Comparison of ENCODE assay signal across 9 mouse cellular contexts in genomic region chrX:12068978-12069724, GRCm38 (mm10).
DNase-seq lines count a peak whose midpoint lies in the region; ATAC-seq and TF ChIP-seq lines count a peak whose summit lies in the region.
"Had no signal": no experiment of that assay in that cellular context is flagged by ENCODE, and none has a peak within 500 bp of the region (broad histone marks: within the 10 kb centered on the region; RNA-seq: fewer than 3 reads in every experiment).

No protein-coding gene starts in this region.

- no peak for DNase-seq in heart, postnatal 4 days
- peak; percentile 72 for DNase-seq in 416B (ENCODE audit: low read depth)
- no peak for DNase-seq in gastrocnemius, postnatal 10 days
- no peak for DNase-seq in urinary bladder, adult 2 months (ENCODE audit: low spot score)

- peak overlapping the region; percentile 6 for H3K4me3 ChIP-seq in heart, embryonic 13.5 days
- H3K4me3 ChIP-seq in embryonic facial prominence, embryonic 13.5 days: peak overlapping the region; percentile 9; the same call in 1 of the 2 replicates
- no peak overlapping the region for H3K4me3 ChIP-seq in intestine, postnatal 0 days (ENCODE audit: low read depth, low read length)
- H3K4me3 ChIP-seq in myocyte: no peak overlapping the region

- ATAC-seq in heart, embryonic 13.5 days (ENCODE audit: extremely low read depth, insufficient number of reproducible peaks, low FRiP score, low TSS enrichment): no peak; the same call in 1 of the 2 replicates
- no peak; the same call in 1 of the 2 replicates for ATAC-seq in embryonic facial prominence, embryonic 13.5 days (ENCODE audit: insufficient number of reproducible peaks, insufficient read depth, low FRiP score, low TSS enrichment, low read depth)
- 0 out of 2 replicates have a peak, but pooled peaks have one; percentile 45 for ATAC-seq in intestine, postnatal 0 days
- ATAC-seq: Patski had no signal

- peaks cover 97% of the 10 kb centered on the region for H3K27me3 ChIP-seq in heart, embryonic 13.5 days (replicated peaks)
- H3K27me3 ChIP-seq in embryonic facial prominence, embryonic 13.5 days: peaks cover 99% of the 10 kb centered on the region
- no peaks in the 10 kb centered on the region for H3K27me3 ChIP-seq in intestine, postnatal 0 days (replicated peaks; ENCODE audit: control insufficient read depth, insufficient read depth, low read length)
- no peaks in the 10 kb centered on the region for H3K27me3 ChIP-seq in myocyte (ENCODE audit: control insufficient read depth, insufficient read depth, insufficient read length)

- peaks cover 100% of the 10 kb centered on the region for H3K4me1 ChIP-seq in heart, embryonic 13.5 days
- H3K4me1 ChIP-seq in embryonic facial prominence, embryonic 13.5 days: peaks cover 81% of the 10 kb centered on the region
- peaks cover 3% of the 10 kb centered on the region; the same call in 1 of the 2 replicates for H3K4me1 ChIP-seq in intestine, postnatal 0 days (replicated peaks; ENCODE audit: control insufficient read depth, insufficient read depth, low read length)

- H3K9me3 ChIP-seq in heart, embryonic 13.5 days: no peaks in the 10 kb centered on the region
- H3K9me3 ChIP-seq in embryonic facial prominence, embryonic 13.5 days: no peaks in the 10 kb centered on the region
- H3K9me3 ChIP-seq in intestine, postnatal 0 days (ENCODE audit: control insufficient read depth): no peaks in the 10 kb centered on the region

- H3K27ac ChIP-seq in heart, embryonic 13.5 days (replicated peaks): 0 out of 2 replicates have a peak overlapping the region, but pooled peaks have one; percentile 28
- 0 out of 2 replicates have a peak overlapping the region, but pooled peaks have one; percentile 33 for H3K27ac ChIP-seq in embryonic facial prominence, embryonic 13.5 days
- H3K27ac ChIP-seq in intestine, postnatal 0 days (ENCODE audit: low read depth, low read length): no peak overlapping the region

- TF ChIP-seq CTCF in intestine, postnatal 0 days (IDR thresholded peaks at IDR 0.05; ENCODE audit: low read depth): peak; percentile 23; the same call in 1 of the 2 replicates

- peak overlapping the region; percentile 55 for H3K4me2 ChIP-seq in heart, embryonic 13.5 days
- peak overlapping the region; percentile 44 for H3K4me2 ChIP-seq in embryonic facial prominence, embryonic 13.5 days
- peak overlapping the region; percentile 32 for H3K4me2 ChIP-seq in intestine, postnatal 0 days (replicated peaks; ENCODE audit: low read depth)
- H3K4me2 ChIP-seq in myocyte (ENCODE audit: low read depth): peak overlapping the region; percentile 50

- H3ac ChIP-seq in myocyte (ENCODE audit: control insufficient read depth, insufficient read length): no peak overlapping the region

- H3K79me2 ChIP-seq in myocyte (ENCODE audit: control insufficient read depth, insufficient read depth): peaks cover 69% of the 10 kb centered on the region

- WGBS in heart, embryonic 13.5 days: 7% methylated on average over 26 of the region's 26 CpGs
- 4% methylated on average over 26 of the region's 26 CpGs for WGBS in embryonic facial prominence, embryonic 13.5 days
- 20% methylated on average over 26 of the region's 26 CpGs for WGBS in intestine, postnatal 0 days

- no peak for TF ChIP-seq POLR2A in myocyte (IDR thresholded peaks at IDR 0.05; ENCODE audit: insufficient read length, low read depth)

- H3K9ac ChIP-seq in heart, embryonic 13.5 days: peak overlapping the region; percentile 61
- no peak overlapping the region for H3K9ac ChIP-seq in embryonic facial prominence, embryonic 13.5 days
- H3K9ac ChIP-seq in intestine, postnatal 0 days (ENCODE audit: low read depth, low read length): no peak overlapping the region

- H3K36me3 ChIP-seq in heart, embryonic 13.5 days: no peaks in the 10 kb centered on the region
- H3K36me3 ChIP-seq in embryonic facial prominence, embryonic 13.5 days: no peaks in the 10 kb centered on the region
- no peaks in the 10 kb centered on the region for H3K36me3 ChIP-seq in intestine, postnatal 0 days (ENCODE audit: control insufficient read depth, insufficient read depth)
- H3K36me3 ChIP-seq in myocyte (ENCODE audit: control insufficient read depth, insufficient read depth): no peaks in the 10 kb centered on the region

TF ChIP-seq in myocyte, 11 proteins besides CTCF, POLR2A, EP300 and RAD21:
- TF ChIP-seq USF1 (IDR thresholded peaks at IDR 0.05; ENCODE audit: low read depth) (no peak), MYOD1 (IDR thresholded peaks at IDR 0.05; ENCODE audit: control insufficient read depth in 1 of 3, insufficient read length in 2 of 3, low read depth in 2 of 3) (peak in 2 of 3 experiments; percentile 76 to 87), MYOG (IDR thresholded peaks at IDR 0.05; ENCODE audit: control insufficient read depth in 1 of 3, insufficient read depth in 1 of 3, insufficient read length in 2 of 3, low read depth in 2 of 3) (peak in 2 of 3 experiments; percentile 89 to 90), REST (IDR thresholded peaks at IDR 0.05; ENCODE audit: insufficient read depth, insufficient read length) (no peak)

Comparison
In these comparisons a context has a peak if more than half of its experiments do, and no peak if none do; other contexts are left out.
1. H3K4me3 ChIP-seq: peak in heart, embryonic 13.5 days (single experiment) and embryonic facial prominence, embryonic 13.5 days (single experiment); none in intestine, postnatal 0 days (single experiment) and myocyte (single experiment).
2. Peak in every context shown above with its lines, with median percentiles within 50 percentile points of each other: H3K4me2 ChIP-seq.